Mouse (Mus musculus): ENCODE data around the gene Wbp1l. TPM values are rescaled to one million over a fixed set of nuclear protein-coding genes. Genes with fewer than 3 reads are reported as not detected.

Wbp1l gene
- polyA plus RNA-seq, 1 experiment from 2014 or later: 55.2 TPM

- no peaks in the 10 kb centered on the region for H3K36me3 ChIP-seq
- peak overlapping the region; percentile 58; the same call in 1 of the 2 replicates for H3K9ac ChIP-seq
- H3K4me1 ChIP-seq: peaks cover 24% of the 10 kb centered on the region
- no peaks in the 10 kb centered on the region for H3K9me3 ChIP-seq (replicated peaks)
- H3K27ac ChIP-seq (replicated peaks): 0 out of 2 replicates have a peak overlapping the region, but pooled peaks have one; percentile 83
- peak overlapping the region; percentile 67 for H3K4me2 ChIP-seq (replicated peaks)
- H3K27me3 ChIP-seq: no peaks in the 10 kb centered on the region
- ATAC-seq (ENCODE audit: insufficient number of reproducible peaks, low FRiP score, low TSS enrichment, low read depth): no peak
- WGBS: 10% methylated on average over 10 of the region's 10 CpGs
- H3K4me3 ChIP-seq (replicated peaks): peak overlapping the region; percentile 64
Measured at GRCm38 (mm10) chr19:46571878-46572244, 27.0 kb upstream of the Wbp1l start.

DNA sequence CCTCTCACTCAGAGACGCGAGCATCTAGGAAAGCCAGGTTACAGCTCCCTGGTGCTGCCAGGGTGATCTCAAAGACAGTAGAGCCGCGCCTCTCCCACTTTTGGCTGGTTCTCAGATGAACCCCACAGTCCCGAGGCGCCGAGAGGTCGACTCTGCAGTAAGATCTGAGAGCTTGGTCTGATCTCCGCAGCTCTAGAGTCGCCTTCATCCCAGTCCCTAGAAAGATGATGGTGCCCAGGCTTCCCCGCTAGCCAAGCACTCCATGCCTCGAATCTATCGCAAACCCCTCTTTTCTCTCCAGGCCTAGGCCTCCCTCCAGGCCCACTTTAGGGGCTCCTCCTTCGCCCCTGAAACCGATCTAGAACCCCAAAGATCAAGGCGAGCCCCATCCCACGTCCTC is 26.3 kb upstream of the Wbp1l start:
- Histone ChIP-seq H3K4me2 (replicated peaks) (peak overlapping the region; percentile 67), H3K9me3 (replicated peaks) (no peaks in the 10 kb centered on the region), H3K27me3 (no peaks in the 10 kb centered on the region), H3K4me3 (replicated peaks) (peak overlapping the region; percentile 64), H3K27ac (replicated peaks) (peak overlapping the region; percentile 83), H3K9ac (peak overlapping the region; percentile 58), H3K36me3 (no peaks in the 10 kb centered on the region), H3K4me1 (peaks cover 24% of the 10 kb centered on the region)
- peak; percentile 17 for ATAC-seq (ENCODE audit: insufficient number of reproducible peaks, low FRiP score, low TSS enrichment, low read depth)
- WGBS: under 1% methylated on average over 17 of the region's 17 CpGs

DNA sequence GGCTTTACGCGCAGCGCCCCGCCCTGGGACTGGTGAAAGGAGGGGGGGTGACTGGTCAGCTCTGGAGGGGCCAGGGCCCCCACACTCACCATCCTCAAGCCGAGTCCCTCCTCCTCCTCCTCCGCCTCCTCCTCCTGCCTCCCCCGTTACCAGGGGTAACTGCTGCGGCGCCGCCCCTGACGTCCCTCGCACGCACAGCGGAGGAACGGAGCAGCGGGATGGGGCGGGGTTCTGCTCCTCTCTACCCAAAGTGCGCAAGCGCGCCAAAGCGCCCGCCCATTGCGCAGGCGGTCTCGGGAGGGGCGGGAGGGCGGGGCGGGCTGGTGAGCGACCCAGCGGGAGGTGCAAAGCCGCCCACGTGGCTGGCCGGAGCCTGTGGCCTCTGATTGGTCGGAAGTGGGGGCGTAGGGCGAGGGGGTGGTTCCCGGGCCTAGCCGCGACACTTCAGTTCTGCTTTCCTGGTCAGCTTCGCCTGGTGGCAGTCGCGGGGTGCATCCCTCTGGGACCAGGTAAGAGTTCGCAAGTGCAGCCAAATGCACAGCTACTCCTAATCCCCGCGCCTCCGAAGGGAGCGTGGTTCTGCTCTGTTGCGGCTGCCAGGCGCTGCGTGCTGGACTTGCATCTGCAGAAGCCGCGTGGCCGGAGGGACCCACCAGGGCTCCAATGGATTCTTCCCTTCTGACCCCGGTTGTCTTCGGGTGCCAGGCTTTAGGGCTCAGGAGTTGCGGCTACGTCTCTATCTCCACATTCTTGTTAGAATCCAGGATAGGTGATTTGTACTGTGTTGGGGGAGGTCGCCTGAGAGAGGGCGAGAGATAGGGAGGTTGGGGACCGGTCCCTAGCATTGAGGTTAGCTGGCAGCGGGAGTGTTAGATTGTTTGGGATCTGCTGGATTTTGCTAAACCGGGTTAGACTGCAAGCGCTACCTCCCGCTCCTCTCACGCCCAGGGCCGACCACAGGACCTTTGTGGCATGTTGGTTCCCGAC is 25.6 kb upstream of the Wbp1l start, which contains the start of the genes Arl3 and Sfxn2:
TSS of gene Arl3 (minus strand) at position 248 of the 987 bp plus-strand sequence.
TSS of gene Sfxn2 (plus strand) at position 415 of the 987 bp plus-strand sequence.
- Histone ChIP-seq H3K27ac (replicated peaks) (peak within 1 kb of the TSS; percentile 83), H3K4me1 (peaks cover 24% of the 10 kb centered on the region), H3K36me3 (no peaks in the 10 kb centered on the region), H3K9me3 (replicated peaks) (no peaks in the 10 kb centered on the region), H3K9ac (peak within 1 kb of the TSS; percentile 71), H3K27me3 (no peaks in the 10 kb centered on the region), H3K4me2 (replicated peaks) (peak within 1 kb of the TSS; percentile 67), H3K4me3 (replicated peaks) (peak within 1 kb of the TSS; percentile 64)
- WGBS: under 1% methylated on average over 66 of the region's 67 CpGs
- ATAC-seq (ENCODE audit: insufficient number of reproducible peaks, low FRiP score, low TSS enrichment, low read depth): peak; percentile 98

GRCm38 (mm10) chr19:46573990-46574389 is 24.9 kb upstream of the Wbp1l start:
- Histone ChIP-seq H3K4me1 (peaks cover 24% of the 10 kb centered on the region), H3K4me3 (replicated peaks) (peak overlapping the region; percentile 64), H3K9me3 (replicated peaks) (no peaks in the 10 kb centered on the region), H3K4me2 (replicated peaks) (peak overlapping the region; percentile 67), H3K36me3 (no peaks in the 10 kb centered on the region), H3K9ac (no peak overlapping the region; the same call in 1 of the 2 replicates), H3K27ac (replicated peaks) (no peak overlapping the region), H3K27me3 (no peaks in the 10 kb centered on the region)
- 37% methylated on average over 6 of the region's 6 CpGs for WGBS
- no peak for ATAC-seq (ENCODE audit: insufficient number of reproducible peaks, low FRiP score, low TSS enrichment, low read depth)

GRCm38 (mm10) chr19:46575196-46575595 is 23.7 kb upstream of the Wbp1l start:
- Histone ChIP-seq H3K27me3 (no peaks in the 10 kb centered on the region), H3K9ac (no peak overlapping the region), H3K4me2 (replicated peaks) (no peak overlapping the region), H3K36me3 (no peaks in the 10 kb centered on the region), H3K4me1 (peaks cover 24% of the 10 kb centered on the region), H3K27ac (replicated peaks) (no peak overlapping the region), H3K9me3 (replicated peaks) (no peaks in the 10 kb centered on the region), H3K4me3 (replicated peaks) (no peak overlapping the region)
- no peak for ATAC-seq (ENCODE audit: insufficient number of reproducible peaks, low FRiP score, low TSS enrichment, low read depth)
- 45% methylated on average over 4 of the region's 4 CpGs for WGBS

DNA sequence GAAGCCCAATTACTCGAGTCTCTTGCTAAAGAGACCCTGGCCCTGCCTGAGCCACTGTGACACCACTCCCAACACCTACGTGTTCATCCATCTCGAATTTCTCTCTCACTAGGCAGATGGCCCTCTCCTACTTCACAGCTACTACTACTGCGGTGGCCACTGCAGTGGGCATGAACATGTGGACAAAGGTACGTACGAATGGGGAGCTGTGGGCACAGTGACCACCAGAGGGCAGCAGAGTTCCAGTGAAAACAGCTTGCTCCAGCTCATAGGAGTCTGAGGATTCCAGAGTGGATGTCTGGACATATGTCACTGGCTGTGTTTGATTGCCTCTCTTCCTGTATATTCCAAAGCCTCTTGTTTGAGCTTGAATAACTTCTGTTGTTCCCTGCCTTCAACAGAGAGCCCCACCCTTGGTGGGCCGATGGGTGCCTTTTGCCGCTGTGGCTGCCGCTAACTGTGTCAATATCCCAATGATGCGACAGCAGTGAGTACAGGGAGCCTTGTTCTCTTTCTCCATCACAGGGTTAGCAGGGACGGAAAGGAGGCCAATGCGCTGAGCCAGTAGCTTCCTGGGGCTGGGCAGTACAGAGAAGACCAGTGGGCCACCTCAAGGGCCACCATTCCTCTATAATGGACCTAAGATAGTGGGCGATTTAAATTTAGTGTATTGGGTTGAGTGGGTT is 10.9 kb upstream of the Wbp1l start:
- H3K4me2 ChIP-seq (replicated peaks): no peak overlapping the region
- no peaks in the 10 kb centered on the region for H3K9me3 ChIP-seq (replicated peaks)
- H3K27ac ChIP-seq (replicated peaks): no peak overlapping the region
- no peaks in the 10 kb centered on the region for H3K4me1 ChIP-seq
- peaks cover 48% of the 10 kb centered on the region for H3K36me3 ChIP-seq
- WGBS: 56% methylated on average over 13 of the region's 13 CpGs
- no peak overlapping the region for H3K9ac ChIP-seq
- ATAC-seq (ENCODE audit: insufficient number of reproducible peaks, low FRiP score, low TSS enrichment, low read depth): no peak
- H3K4me3 ChIP-seq (replicated peaks): no peak overlapping the region
- no peaks in the 10 kb centered on the region for H3K27me3 ChIP-seq

DNA sequence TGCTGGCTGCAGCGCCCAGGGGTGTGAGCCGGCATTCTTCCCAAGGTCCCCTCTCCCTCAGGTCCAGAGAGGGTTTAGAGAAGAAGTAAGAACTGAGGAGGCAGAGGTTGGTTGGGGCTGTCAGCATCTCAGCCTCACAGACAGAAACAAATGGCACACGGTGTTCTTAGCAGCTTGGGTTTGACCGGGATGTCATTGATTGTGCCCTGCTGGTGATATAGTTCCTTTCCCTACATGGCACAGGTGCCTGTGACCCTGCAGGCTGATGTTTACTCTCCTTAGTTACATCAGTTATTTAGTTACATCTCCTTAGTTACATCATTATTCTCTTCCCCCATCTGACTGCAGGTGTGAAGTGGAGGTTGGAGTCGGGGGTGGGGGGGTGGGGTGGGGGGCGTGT is 7.3 kb upstream of the Wbp1l start:
- Histone ChIP-seq H3K36me3 (peaks cover 50% of the 10 kb centered on the region), H3K9me3 (replicated peaks) (no peaks in the 10 kb centered on the region), H3K4me2 (replicated peaks) (no peak overlapping the region), H3K27ac (replicated peaks) (no peak overlapping the region), H3K4me3 (replicated peaks) (no peak overlapping the region), H3K9ac (no peak overlapping the region), H3K4me1 (no peaks in the 10 kb centered on the region), H3K27me3 (no peaks in the 10 kb centered on the region)
- no peak for ATAC-seq (ENCODE audit: insufficient number of reproducible peaks, low FRiP score, low TSS enrichment, low read depth)
- WGBS: 92% methylated on average over 6 of the region's 6 CpGs

- WGBS: 91% methylated on average over 9 of the region's 9 CpGs
- no peak overlapping the region for H3K4me3 ChIP-seq (replicated peaks)
- no peak overlapping the region for H3K27ac ChIP-seq (replicated peaks)
- H3K9me3 ChIP-seq (replicated peaks): no peaks in the 10 kb centered on the region
- H3K27me3 ChIP-seq: no peaks in the 10 kb centered on the region
- H3K4me1 ChIP-seq: no peaks in the 10 kb centered on the region
- peaks cover 53% of the 10 kb centered on the region for H3K36me3 ChIP-seq
- ATAC-seq (ENCODE audit: insufficient number of reproducible peaks, low FRiP score, low TSS enrichment, low read depth): no peak
- H3K4me2 ChIP-seq (replicated peaks): no peak overlapping the region
- no peak overlapping the region for H3K9ac ChIP-seq
Measured at GRCm38 (mm10) chr19:46592751-46593439, 6.0 kb upstream of the Wbp1l start.

DNA sequence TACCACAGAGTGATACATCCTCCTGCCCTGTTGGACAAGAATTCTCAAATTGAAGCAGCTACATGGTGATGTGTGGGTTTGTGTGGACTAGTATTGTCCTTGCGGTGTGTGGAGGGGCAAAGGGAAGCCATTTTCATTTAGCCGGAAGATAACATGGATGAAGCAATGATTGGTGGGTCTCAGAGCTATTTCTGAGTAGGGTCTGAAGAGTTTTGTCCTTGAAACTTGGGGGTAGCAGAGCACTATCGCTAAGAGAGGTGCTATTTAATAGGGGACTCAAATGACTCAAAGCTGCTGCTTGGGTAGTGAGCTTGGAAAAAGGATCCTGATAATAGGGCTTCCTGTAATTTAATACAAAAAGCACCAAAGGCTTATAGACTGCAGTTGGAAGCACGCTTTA is 697 bp upstream of the Wbp1l start:
- Histone ChIP-seq H3K4me2 (replicated peaks) (peak overlapping the region; percentile 71), H3K9ac (no peak overlapping the region), H3K36me3 (peaks cover 26% of the 10 kb centered on the region), H3K27ac (replicated peaks) (no peak overlapping the region), H3K4me1 (peaks cover 22% of the 10 kb centered on the region), H3K27me3 (no peaks in the 10 kb centered on the region), H3K4me3 (replicated peaks) (peak overlapping the region; percentile 99), H3K9me3 (replicated peaks) (no peaks in the 10 kb centered on the region)
- WGBS: 72% methylated on average over 4 of the region's 4 CpGs
- no peak for ATAC-seq (ENCODE audit: insufficient number of reproducible peaks, low FRiP score, low TSS enrichment, low read depth)

DNA sequence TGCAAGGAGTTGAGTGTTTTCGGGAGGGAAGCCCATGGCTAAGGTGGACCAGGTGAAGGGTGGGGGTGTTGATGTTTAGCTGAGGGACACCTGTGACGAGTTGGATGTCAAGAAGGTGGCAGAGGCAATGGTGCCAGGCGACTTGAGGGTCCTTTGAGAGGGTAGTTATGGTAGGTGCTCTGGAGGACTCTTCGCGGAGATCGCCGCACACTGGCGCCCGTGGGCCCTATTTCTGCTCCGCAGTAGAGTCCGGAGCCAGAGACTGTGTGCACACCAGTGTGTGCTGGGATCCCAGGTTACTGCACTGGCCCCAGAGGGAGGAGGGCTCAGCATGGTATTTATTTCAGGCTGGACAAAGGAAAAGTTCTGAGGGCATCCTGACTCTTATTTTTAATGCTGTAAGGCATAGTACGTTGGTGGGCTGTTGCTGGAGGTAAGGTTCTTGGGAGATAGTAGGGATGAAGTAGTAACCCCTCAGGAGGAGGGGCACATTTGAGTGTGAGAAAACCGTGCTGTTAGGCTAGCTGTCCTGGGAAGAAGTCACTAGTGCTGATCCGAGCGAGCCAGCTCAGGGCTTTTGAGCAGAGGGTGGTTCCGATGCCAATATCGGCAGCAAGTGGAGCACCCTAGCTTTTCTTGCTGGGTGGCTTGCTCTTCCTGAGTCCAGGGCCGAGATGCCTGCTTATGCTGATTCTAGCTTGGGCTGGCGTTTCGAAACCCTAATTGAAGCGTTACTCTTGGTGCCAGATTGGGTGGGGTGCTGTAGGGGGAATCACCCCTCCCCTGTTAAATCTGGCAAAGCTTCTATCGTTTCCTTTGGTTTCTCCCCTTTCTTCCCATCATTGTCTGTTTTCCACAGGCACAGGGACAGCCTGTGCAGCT is 732 bp downstream of the Wbp1l start:
- Histone ChIP-seq H3K4me2 (replicated peaks) (peak overlapping the region; percentile 71), H3K4me3 (replicated peaks) (peak overlapping the region; percentile 99), H3K36me3 (peaks cover 26% of the 10 kb centered on the region), H3K9ac (peak overlapping the region; percentile 80), H3K27me3 (no peaks in the 10 kb centered on the region), H3K9me3 (replicated peaks) (no peaks in the 10 kb centered on the region), H3K27ac (replicated peaks) (peak overlapping the region; percentile 78), H3K4me1 (peaks cover 22% of the 10 kb centered on the region)
- WGBS: 12% methylated on average over 22 of the region's 22 CpGs
- no peak for ATAC-seq (ENCODE audit: insufficient number of reproducible peaks, low FRiP score, low TSS enrichment, low read depth)

All from embryonic facial prominence, embryonic 15.5 days (tissue).